Mouse (Mus musculus): ENCODE measurements around the gene Olfr544. TPM values are rescaled to one million over a fixed set of nuclear protein-coding genes. Genes with fewer than 3 reads are reported as not detected.

Gene Olfr544
- polyA plus RNA-seq, 1 experiment from 2014 or later, result 0.71 TPM

- 75% methylated on average over 11 of the region's 11 CpGs for WGBS
These were observed 10.7 kb downstream of the Olfr544 start for GRCm38 (mm10) chr7:102477377-102477776.

GRCm38 (mm10) chr7:102476601-102477000, 11.5 kb downstream of the Olfr544 start:
- no peak overlapping the region for H3K27ac ChIP-seq (replicated peaks)
- no peak for ATAC-seq (ENCODE audit: insufficient number of reproducible peaks, low FRiP score, low TSS enrichment, low read depth)
- 0 out of 2 replicates have a peak, but pooled peaks cover 3% of the 10 kb centered on the region for H3K4me1 ChIP-seq

More at GRCm38 (mm10) chr7:102477377-102477776, 10.7 kb downstream of the Olfr544 start:
- H3K4me3 ChIP-seq (replicated peaks), result no peak overlapping the region
- H3K27ac ChIP-seq (replicated peaks), result no peak overlapping the region
- H3K4me1 ChIP-seq, result 0 out of 2 replicates have a peak, but pooled peaks cover 3% of the 10 kb centered on the region
- no peak overlapping the region for H3K4me2 ChIP-seq (replicated peaks)
- no peak for ATAC-seq (ENCODE audit: insufficient number of reproducible peaks, low FRiP score, low TSS enrichment, low read depth)
- no peak overlapping the region for H3K9ac ChIP-seq
- no peaks in the 10 kb centered on the region for H3K9me3 ChIP-seq (replicated peaks)
- H3K36me3 ChIP-seq, result no peaks in the 10 kb centered on the region
- no peaks in the 10 kb centered on the region for H3K27me3 ChIP-seq

GRCm38 (mm10) chr7:102472675-102473074, 15.4 kb downstream of the Olfr544 start:
- WGBS, result 57% methylated on average over 5 of the region's 5 CpGs
- Histone ChIP-seq H3K9ac (no peak overlapping the region), H3K4me3 (replicated peaks) (no peak overlapping the region), H3K4me2 (replicated peaks) (no peak overlapping the region), H3K36me3 (peaks cover 9% of the 10 kb centered on the region), H3K9me3 (replicated peaks) (no peaks in the 10 kb centered on the region), H3K27ac (replicated peaks) (no peak overlapping the region), H3K27me3 (no peaks in the 10 kb centered on the region), H3K4me1 (no peaks in the 10 kb centered on the region)
- no peak for ATAC-seq (ENCODE audit: insufficient number of reproducible peaks, low FRiP score, low TSS enrichment, low read depth)

More at GRCm38 (mm10) chr7:102476601-102477000, 11.5 kb downstream of the Olfr544 start:
- Histone ChIP-seq H3K9me3 (replicated peaks) (no peaks in the 10 kb centered on the region), H3K4me2 (replicated peaks) (no peak overlapping the region), H3K4me3 (replicated peaks) (no peak overlapping the region), H3K27me3 (no peaks in the 10 kb centered on the region), H3K9ac (no peak overlapping the region), H3K36me3 (no peaks in the 10 kb centered on the region)
- WGBS, result 81% methylated on average over 5 of the region's 5 CpGs

- H3K27ac ChIP-seq (replicated peaks), result no peak overlapping the region
- ATAC-seq (ENCODE audit: insufficient number of reproducible peaks, low FRiP score, low TSS enrichment, low read depth), result no peak
- H3K36me3 ChIP-seq, result peaks cover 58% of the 10 kb centered on the region
- 83% methylated on average over 8 of the region's 8 CpGs for WGBS
- H3K4me1 ChIP-seq, result no peaks in the 10 kb centered on the region
- no peak overlapping the region for H3K9ac ChIP-seq
- H3K27me3 ChIP-seq, result no peaks in the 10 kb centered on the region
- no peak overlapping the region for H3K4me2 ChIP-seq (replicated peaks)
- no peaks in the 10 kb centered on the region for H3K9me3 ChIP-seq (replicated peaks)
- no peak overlapping the region for H3K4me3 ChIP-seq (replicated peaks)
These were observed 20.5 kb downstream of the Olfr544 start for GRCm38 (mm10) chr7:102467566-102467965.

- Histone ChIP-seq H3K4me2 (replicated peaks) (no peak overlapping the region), H3K9ac (no peak overlapping the region), H3K4me3 (replicated peaks) (no peak overlapping the region), H3K27ac (replicated peaks) (no peak overlapping the region), H3K9me3 (replicated peaks) (no peaks in the 10 kb centered on the region), H3K36me3 (peaks cover 77% of the 10 kb centered on the region), H3K27me3 (no peaks in the 10 kb centered on the region), H3K4me1 (no peaks in the 10 kb centered on the region)
- no peak for ATAC-seq (ENCODE audit: insufficient number of reproducible peaks, low FRiP score, low TSS enrichment, low read depth)
- 80% methylated on average over 5 of the region's 5 CpGs for WGBS
These were observed 29.3 kb downstream of the Olfr544 start for GRCm38 (mm10) chr7:102458618-102459380.

- Histone ChIP-seq H3K36me3 (peaks cover 39% of the 10 kb centered on the region), H3K27me3 (no peaks in the 10 kb centered on the region), H3K4me3 (replicated peaks) (no peak overlapping the region), H3K4me2 (replicated peaks) (no peak overlapping the region), H3K4me1 (peaks cover 12% of the 10 kb centered on the region), H3K27ac (replicated peaks) (no peak overlapping the region), H3K9ac (no peak overlapping the region), H3K9me3 (replicated peaks) (no peaks in the 10 kb centered on the region)
- 89% methylated on average over 9 of the region's 9 CpGs for WGBS
- no peak for ATAC-seq (ENCODE audit: insufficient number of reproducible peaks, low FRiP score, low TSS enrichment, low read depth)
These were observed 41.7 kb downstream of the Olfr544 start for GRCm38 (mm10) chr7:102446438-102446837.

- H3K4me1 ChIP-seq, result peaks cover 12% of the 10 kb centered on the region
- H3K9ac ChIP-seq, result no peak overlapping the region
- H3K4me2 ChIP-seq (replicated peaks), result no peak overlapping the region
- H3K27ac ChIP-seq (replicated peaks), result no peak overlapping the region
- no peak for ATAC-seq (ENCODE audit: insufficient number of reproducible peaks, low FRiP score, low TSS enrichment, low read depth)
- H3K36me3 ChIP-seq, result peaks cover 19% of the 10 kb centered on the region
- no peaks in the 10 kb centered on the region for H3K27me3 ChIP-seq
- no peak overlapping the region for H3K4me3 ChIP-seq (replicated peaks)
- 76% methylated on average over 2 of the region's 2 CpGs for WGBS
- no peaks in the 10 kb centered on the region for H3K9me3 ChIP-seq (replicated peaks)
These were observed 43.8 kb downstream of the Olfr544 start for GRCm38 (mm10) chr7:102444301-102444700.

GRCm38 (mm10) chr7:102442432-102442831, 45.7 kb downstream of the Olfr544 start:
- peaks cover 12% of the 10 kb centered on the region for H3K4me1 ChIP-seq
- no peak for ATAC-seq (ENCODE audit: insufficient number of reproducible peaks, low FRiP score, low TSS enrichment, low read depth)

GRCm38 (mm10) chr7:102441657-102442391, 46.3 kb downstream of the Olfr544 start, which contains the start of gene Rrm1:
TSS of gene Rrm1 (plus strand) at chr7:102441695.
- H3K4me3 ChIP-seq (replicated peaks), result peak within 1 kb of the TSS; percentile 66
- under 1% methylated on average over 49 of the region's 56 CpGs for WGBS

More at GRCm38 (mm10) chr7:102442432-102442831, 45.7 kb downstream of the Olfr544 start:
- Histone ChIP-seq H3K36me3 (peaks cover 10% of the 10 kb centered on the region), H3K27me3 (0 out of 2 replicates have a peak, but pooled peaks cover 2% of the 10 kb centered on the region), H3K9me3 (replicated peaks) (no peaks in the 10 kb centered on the region), H3K27ac (replicated peaks) (peak overlapping the region; percentile 85; the same call in 1 of the 2 replicates), H3K4me3 (replicated peaks) (peak overlapping the region; percentile 66), H3K9ac (peak overlapping the region; percentile 61), H3K4me2 (replicated peaks) (peak overlapping the region; percentile 53)
- WGBS, result 0% methylated on average over 4 of the region's 4 CpGs

GRCm38 (mm10) chr7:102440822-102441656, 47.1 kb downstream of the Olfr544 start:
- 52% methylated on average over 15 of the region's 15 CpGs for WGBS
- H3K36me3 ChIP-seq, result peaks cover 3% of the 10 kb centered on the region
- 0 out of 2 replicates have a peak, but pooled peaks cover 2% of the 10 kb centered on the region for H3K27me3 ChIP-seq
- peak overlapping the region; percentile 43 for H3K4me2 ChIP-seq (replicated peaks)
- no peak overlapping the region for H3K9ac ChIP-seq
- H3K4me3 ChIP-seq (replicated peaks), result peak overlapping the region; percentile 66
- 0 out of 2 replicates have a peak overlapping the region, but pooled peaks have one; percentile 48 for H3K27ac ChIP-seq (replicated peaks)
- ATAC-seq (ENCODE audit: insufficient number of reproducible peaks, low FRiP score, low TSS enrichment, low read depth), result no peak
- H3K9me3 ChIP-seq (replicated peaks), result no peaks in the 10 kb centered on the region
- H3K4me1 ChIP-seq, result peaks cover 12% of the 10 kb centered on the region

More at GRCm38 (mm10) chr7:102441657-102442391, 46.3 kb downstream of the Olfr544 start, which contains the start of gene Rrm1:
- H3K4me1 ChIP-seq, result peaks cover 12% of the 10 kb centered on the region
- H3K27me3 ChIP-seq, result 0 out of 2 replicates have a peak, but pooled peaks cover 2% of the 10 kb centered on the region
- peak within 1 kb of the TSS; percentile 85 for H3K27ac ChIP-seq (replicated peaks)
- ATAC-seq (ENCODE audit: insufficient number of reproducible peaks, low FRiP score, low TSS enrichment, low read depth), result peak; percentile 98
- H3K36me3 ChIP-seq, result peaks cover 10% of the 10 kb centered on the region
- no peaks in the 10 kb centered on the region for H3K9me3 ChIP-seq (replicated peaks)
- peak within 1 kb of the TSS; percentile 61 for H3K9ac ChIP-seq
- H3K4me2 ChIP-seq (replicated peaks), result peak within 1 kb of the TSS; percentile 53
